Mouse (Mus musculus): ENCODE measurements around the gene Duox1. TPM values are rescaled to one million over a fixed set of nuclear protein-coding genes. Genes with fewer than 3 reads are reported as not detected.

Gene Duox1
- polyA plus RNA-seq (2012; fragmentation: generic; extraction: Trizol) = 0.10 TPM

DNA sequence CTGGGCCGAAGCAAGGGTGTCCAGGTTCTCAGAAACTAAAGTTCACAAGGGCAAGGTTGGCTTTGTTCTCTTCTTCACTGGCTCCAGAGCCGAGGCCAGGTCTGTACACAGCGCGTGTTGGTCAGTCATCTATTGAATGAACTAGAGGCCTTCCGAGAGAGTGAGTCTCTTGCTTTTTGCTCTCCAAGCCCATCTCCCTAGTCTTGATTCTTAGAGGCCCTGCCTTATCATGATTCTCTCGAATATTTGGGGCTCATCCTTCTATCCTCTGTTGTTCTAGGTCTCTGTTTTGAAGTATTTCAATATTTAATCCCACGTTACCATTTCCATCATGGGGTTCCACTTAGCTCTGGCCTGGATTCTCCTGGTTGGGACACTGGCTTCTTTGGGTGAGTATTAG is at the start of gene Duox1:
Gene Duox1, plus strand, starts transcription at position 301 of the 400 bp plus-strand sequence.
- Histone ChIP-seq H3K4me3 (no peak within 1 kb of the TSS), H3K27me3 (ENCODE audit: control insufficient read depth, insufficient read depth, insufficient read length) (no peaks in the 10 kb centered on the region), H3K4me2 (ENCODE audit: low read depth) (no peak within 1 kb of the TSS), H3K79me2 (ENCODE audit: control insufficient read depth, insufficient read depth) (no peaks in the 10 kb centered on the region), H3ac (ENCODE audit: control insufficient read depth, insufficient read length) (no peak within 1 kb of the TSS), H3K36me3 (ENCODE audit: control insufficient read depth, insufficient read depth) (no peaks in the 10 kb centered on the region)
- TF ChIP-seq MAX (IDR thresholded peaks at IDR 0.05; ENCODE audit: low read depth) = no peak
- no peak for TF ChIP-seq TCF3 (IDR thresholded peaks at IDR 0.05; ENCODE audit: insufficient read length, low read depth)
- TF ChIP-seq POLR2A (IDR thresholded peaks at IDR 0.05; ENCODE audit: insufficient read length, low read depth) = no peak
- no peak for TF ChIP-seq POLR2AphosphoS2 (IDR thresholded peaks at IDR 0.05; ENCODE audit: insufficient read length, low read depth)
- no peak for TF ChIP-seq E2F4 (IDR thresholded peaks at IDR 0.05; ENCODE audit: insufficient read depth)
- no peak for TF ChIP-seq CEBPB (IDR thresholded peaks at IDR 0.05; ENCODE audit: insufficient read depth, poor library complexity, severe bottlenecking)
- TF ChIP-seq TCF12 (IDR thresholded peaks at IDR 0.05; ENCODE audit: insufficient read depth, poor library complexity, severe bottlenecking) = no peak
- TF ChIP-seq USF1 (IDR thresholded peaks at IDR 0.05; ENCODE audit: low read depth) = no peak
- no peak for TF ChIP-seq MYOD1 (IDR thresholded peaks at IDR 0.05; ENCODE audit: control insufficient read depth in 1 of 3, insufficient read length in 2 of 3, low read depth in 2 of 3)
- no peak for TF ChIP-seq SRF (IDR thresholded peaks at IDR 0.05; ENCODE audit: control insufficient read depth, insufficient read length, low read depth)
- TF ChIP-seq REST (IDR thresholded peaks at IDR 0.05; ENCODE audit: insufficient read depth, insufficient read length) = no peak
- no peak for TF ChIP-seq MYOG (IDR thresholded peaks at IDR 0.05; ENCODE audit: control insufficient read depth in 1 of 3, insufficient read depth in 1 of 3, insufficient read length in 2 of 3, low read depth in 2 of 3)

DNA sequence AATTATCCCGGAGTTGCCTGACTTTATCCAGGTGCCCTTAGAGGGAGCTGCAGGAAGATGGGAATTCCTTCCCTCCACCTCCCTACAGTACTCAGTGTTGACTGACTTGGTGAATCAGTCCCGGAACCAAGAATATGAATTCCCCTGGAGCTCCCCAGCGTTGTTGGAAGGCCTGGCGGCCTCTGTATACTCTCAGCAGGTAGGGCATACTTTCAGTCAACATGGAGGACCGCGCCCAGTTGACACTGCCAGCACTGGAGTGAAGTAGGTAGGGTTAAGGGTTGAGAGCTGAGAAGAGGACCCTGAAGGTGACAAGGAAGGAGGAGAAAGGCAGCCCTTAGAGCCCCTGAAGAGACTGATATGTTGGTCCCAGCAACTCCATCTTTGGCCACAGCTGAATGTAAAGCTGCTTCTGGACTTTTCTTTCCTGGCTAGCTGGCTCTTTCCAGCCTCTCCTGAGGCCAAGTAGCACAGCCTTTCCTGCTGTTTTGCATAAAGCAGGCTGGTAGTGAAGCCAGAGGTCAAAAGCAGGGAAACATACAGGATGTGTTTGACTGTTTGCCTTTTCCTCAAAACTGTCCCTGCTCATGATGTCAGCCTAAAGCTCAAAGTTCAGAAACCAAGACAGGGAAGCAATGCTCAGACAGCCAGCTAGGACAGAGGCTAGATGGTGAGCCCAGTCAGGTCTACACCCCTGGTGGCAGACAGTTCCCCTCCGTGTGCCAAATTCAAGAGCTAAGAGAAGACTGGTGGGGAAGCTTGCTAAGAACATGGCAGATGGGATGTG is 48.9 kb upstream of the Duox1 start:
- Histone ChIP-seq H3ac (ENCODE audit: control insufficient read depth, insufficient read length) (no peak overlapping the region), H3K79me2 (ENCODE audit: control insufficient read depth, insufficient read depth) (no peaks in the 10 kb centered on the region), H3K36me3 (ENCODE audit: control insufficient read depth, insufficient read depth) (no peaks in the 10 kb centered on the region), H3K4me3 (no peak overlapping the region), H3K4me2 (ENCODE audit: low read depth) (no peak overlapping the region), H3K27me3 (ENCODE audit: control insufficient read depth, insufficient read depth, insufficient read length) (no peaks in the 10 kb centered on the region)
- TF ChIP-seq MYOG (IDR thresholded peaks at IDR 0.05; ENCODE audit: control insufficient read depth in 1 of 3, insufficient read depth in 1 of 3, insufficient read length in 2 of 3, low read depth in 2 of 3) (no peak), POLR2A (IDR thresholded peaks at IDR 0.05; ENCODE audit: insufficient read length, low read depth) (no peak), CEBPB (IDR thresholded peaks at IDR 0.05; ENCODE audit: insufficient read depth, poor library complexity, severe bottlenecking) (no peak), E2F4 (IDR thresholded peaks at IDR 0.05; ENCODE audit: insufficient read depth) (no peak), SRF (IDR thresholded peaks at IDR 0.05; ENCODE audit: control insufficient read depth, insufficient read length, low read depth) (no peak), USF1 (IDR thresholded peaks at IDR 0.05; ENCODE audit: low read depth) (no peak), MYOD1 (IDR thresholded peaks at IDR 0.05; ENCODE audit: control insufficient read depth in 1 of 3, insufficient read length in 2 of 3, low read depth in 2 of 3) (no peak), REST (IDR thresholded peaks at IDR 0.05; ENCODE audit: insufficient read depth, insufficient read length) (no peak), MAX (IDR thresholded peaks at IDR 0.05; ENCODE audit: low read depth) (no peak), POLR2AphosphoS2 (IDR thresholded peaks at IDR 0.05; ENCODE audit: insufficient read length, low read depth) (no peak), TCF12 (IDR thresholded peaks at IDR 0.05; ENCODE audit: insufficient read depth, poor library complexity, severe bottlenecking) (no peak), TCF3 (IDR thresholded peaks at IDR 0.05; ENCODE audit: insufficient read length, low read depth) (no peak)

DNA sequence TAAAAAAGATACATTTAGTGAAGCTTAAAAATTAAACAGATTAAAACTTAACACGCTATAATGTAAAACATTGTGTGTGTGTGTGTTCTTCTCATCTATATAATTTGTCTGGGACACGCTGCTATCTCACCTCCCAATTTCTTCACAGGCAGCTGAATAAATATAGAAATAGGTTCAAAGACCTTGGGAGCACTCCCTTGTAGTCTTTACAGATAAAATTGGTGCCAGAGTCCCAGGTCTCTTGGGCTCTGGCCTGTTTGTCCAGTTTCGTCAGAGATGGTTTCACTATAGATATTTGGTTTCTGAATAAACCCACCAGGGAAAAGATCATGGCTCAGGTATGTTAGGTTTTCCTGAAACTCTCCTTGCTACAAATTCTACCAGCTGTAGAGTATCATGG is 36.7 kb upstream of the Duox1 start:
- H3K79me2 ChIP-seq (ENCODE audit: control insufficient read depth, insufficient read depth) = no peaks in the 10 kb centered on the region
- no peaks in the 10 kb centered on the region for H3K36me3 ChIP-seq (ENCODE audit: control insufficient read depth, insufficient read depth)
- H3K4me2 ChIP-seq (ENCODE audit: low read depth) = no peak overlapping the region

DNA sequence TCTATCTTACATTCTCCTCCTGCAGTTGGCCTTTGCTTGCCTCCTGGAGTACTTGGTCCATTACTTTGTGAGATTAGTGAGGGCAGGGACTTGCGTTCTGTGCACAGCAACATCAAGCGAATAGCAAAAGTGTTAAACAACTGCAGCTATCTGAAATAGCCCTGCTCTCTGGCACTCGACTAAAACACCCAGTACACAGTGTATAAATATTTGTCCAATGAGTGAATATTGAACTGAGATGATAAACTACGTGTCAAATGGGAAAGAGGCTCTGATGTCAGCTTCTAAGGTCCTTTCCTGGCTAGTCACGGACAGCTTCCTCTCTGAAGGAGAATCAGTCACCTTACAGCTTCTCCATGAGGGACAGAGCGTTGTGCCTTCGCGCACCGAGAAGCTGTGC is 31.4 kb upstream of the Duox1 start:
- H3ac ChIP-seq (ENCODE audit: control insufficient read depth, insufficient read length) = no peak overlapping the region
- no peak overlapping the region for H3K4me3 ChIP-seq
- no peak for TF ChIP-seq TCF12 (IDR thresholded peaks at IDR 0.05; ENCODE audit: insufficient read depth, poor library complexity, severe bottlenecking)
- TF ChIP-seq MAX (IDR thresholded peaks at IDR 0.05; ENCODE audit: low read depth) = no peak
- TF ChIP-seq SRF (IDR thresholded peaks at IDR 0.05; ENCODE audit: control insufficient read depth, insufficient read length, low read depth) = no peak
- TF ChIP-seq MYOD1 (IDR thresholded peaks at IDR 0.05; ENCODE audit: control insufficient read depth in 1 of 3, insufficient read length in 2 of 3, low read depth in 2 of 3) = no peak
- no peak for TF ChIP-seq CEBPB (IDR thresholded peaks at IDR 0.05; ENCODE audit: insufficient read depth, poor library complexity, severe bottlenecking)
- no peak for TF ChIP-seq MYOG (IDR thresholded peaks at IDR 0.05; ENCODE audit: control insufficient read depth in 1 of 3, insufficient read depth in 1 of 3, insufficient read length in 2 of 3, low read depth in 2 of 3)
- no peaks in the 10 kb centered on the region for H3K79me2 ChIP-seq (ENCODE audit: control insufficient read depth, insufficient read depth)
- no peak overlapping the region for H3K4me2 ChIP-seq (ENCODE audit: low read depth)
- H3K27me3 ChIP-seq (ENCODE audit: control insufficient read depth, insufficient read depth, insufficient read length) = no peaks in the 10 kb centered on the region
- H3K36me3 ChIP-seq (ENCODE audit: control insufficient read depth, insufficient read depth) = no peaks in the 10 kb centered on the region

More for the DNA sequence above, 36.7 kb upstream of the Duox1 start:
- H3ac ChIP-seq (ENCODE audit: control insufficient read depth, insufficient read length) = no peak overlapping the region
- no peak for TF ChIP-seq MAX (IDR thresholded peaks at IDR 0.05; ENCODE audit: low read depth)
- no peak for TF ChIP-seq MYOD1 (IDR thresholded peaks at IDR 0.05; ENCODE audit: control insufficient read depth in 1 of 3, insufficient read length in 2 of 3, low read depth in 2 of 3)
- no peak for TF ChIP-seq MYOG (IDR thresholded peaks at IDR 0.05; ENCODE audit: control insufficient read depth in 1 of 3, insufficient read depth in 1 of 3, insufficient read length in 2 of 3, low read depth in 2 of 3)
- no peak for TF ChIP-seq REST (IDR thresholded peaks at IDR 0.05; ENCODE audit: insufficient read depth, insufficient read length)
- no peak for TF ChIP-seq TCF12 (IDR thresholded peaks at IDR 0.05; ENCODE audit: insufficient read depth, poor library complexity, severe bottlenecking)
- no peak for TF ChIP-seq POLR2AphosphoS2 (IDR thresholded peaks at IDR 0.05; ENCODE audit: insufficient read length, low read depth)
- TF ChIP-seq E2F4 (IDR thresholded peaks at IDR 0.05; ENCODE audit: insufficient read depth) = no peak
- no peak for TF ChIP-seq TCF3 (IDR thresholded peaks at IDR 0.05; ENCODE audit: insufficient read length, low read depth)
- TF ChIP-seq SRF (IDR thresholded peaks at IDR 0.05; ENCODE audit: control insufficient read depth, insufficient read length, low read depth) = no peak
- TF ChIP-seq USF1 (IDR thresholded peaks at IDR 0.05; ENCODE audit: low read depth) = no peak
- TF ChIP-seq POLR2A (IDR thresholded peaks at IDR 0.05; ENCODE audit: insufficient read length, low read depth) = no peak
- TF ChIP-seq CEBPB (IDR thresholded peaks at IDR 0.05; ENCODE audit: insufficient read depth, poor library complexity, severe bottlenecking) = no peak
- no peak overlapping the region for H3K4me3 ChIP-seq
- no peaks in the 10 kb centered on the region for H3K27me3 ChIP-seq (ENCODE audit: control insufficient read depth, insufficient read depth, insufficient read length)

All from myocyte (in vitro differentiated cells).